Comparison of ENCODE assay signal across 25 mouse cellular contexts in the genomic region with DNA sequence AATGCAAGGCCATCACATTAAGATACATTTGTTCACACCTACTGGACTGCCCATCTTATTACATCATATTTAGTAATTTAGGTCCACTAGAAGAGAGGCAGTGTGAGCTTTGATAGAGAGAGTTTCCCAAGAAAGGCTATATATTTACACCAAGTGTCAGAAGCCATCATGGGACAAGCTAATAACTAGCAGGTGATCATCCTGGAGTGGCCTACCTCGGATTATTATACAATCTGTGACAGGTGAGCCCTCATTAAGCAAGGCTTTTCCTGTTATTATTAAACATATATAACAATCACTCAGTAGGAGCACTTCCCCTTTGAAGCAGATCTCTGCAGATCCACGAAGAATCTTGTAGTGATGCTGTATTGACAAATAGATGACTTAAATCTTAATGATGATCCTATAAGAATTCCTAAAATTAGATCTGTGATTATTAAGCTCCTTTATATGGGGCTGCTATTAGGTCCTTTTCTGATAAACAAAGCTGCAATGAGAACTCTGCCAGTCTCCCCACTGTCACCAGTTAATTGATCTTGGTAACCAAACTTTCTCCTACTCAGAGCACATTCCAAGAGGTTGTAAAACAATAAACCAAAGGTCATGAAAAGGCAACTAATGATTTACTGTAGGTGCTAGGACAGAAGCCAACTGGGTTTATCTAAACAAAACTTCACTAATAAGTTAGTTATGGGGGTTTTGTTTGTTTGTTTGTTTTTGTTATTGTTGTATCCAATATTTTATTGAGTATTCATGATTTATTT.
"Had no signal": no experiment of that assay in that cellular context is flagged by ENCODE, and none has a peak within 500 bp of the region (broad histone marks: within the 10 kb centered on the region; RNA-seq: fewer than 3 reads in every experiment).

No protein-coding gene starts in this region.

- ATAC-seq: hindbrain, postnatal 0 days had no signal

- H3K4me2 ChIP-seq: heart, embryonic 11.5 days; heart, embryonic 13.5 days; heart, embryonic 15.5 days; hindbrain, embryonic 13.5 days; hindbrain, embryonic 15.5 days; kidney, embryonic 15.5 days; limb, embryonic 12.5 days; liver, embryonic 13.5 days; liver, embryonic 15.5 days had no signal

- H3K27ac ChIP-seq: heart, adult 2 months; heart, embryonic 13.5 days; heart, embryonic 15.5 days; hindbrain, embryonic 13.5 days; hindbrain, embryonic 15.5 days; hindbrain, postnatal 0 days; kidney, embryonic 15.5 days; kidney, postnatal 0 days; layer of hippocampus, adult 2 months; left cerebral cortex, adult 2 months; limb, embryonic 10.5 days; limb, embryonic 12.5 days; liver, embryonic 13.5 days; liver, embryonic 15.5 days had no signal

- H3K9ac ChIP-seq: heart, embryonic 13.5 days; heart, embryonic 15.5 days; hindbrain, embryonic 13.5 days; hindbrain, embryonic 15.5 days; kidney, embryonic 15.5 days; limb, embryonic 12.5 days; liver, embryonic 13.5 days; liver, embryonic 15.5 days had no signal

- H3K27me3 ChIP-seq: heart, embryonic 13.5 days; heart, embryonic 15.5 days; hindbrain, embryonic 13.5 days; hindbrain, embryonic 15.5 days; kidney, embryonic 15.5 days; limb, embryonic 12.5 days; liver, embryonic 13.5 days; liver, embryonic 15.5 days had no signal

- DNase-seq: gastrocnemius, postnatal 14 days; gastrocnemius, postnatal 36 days; heart, adult 11 months; heart, adult 2 months; heart, postnatal 14 days; heart, postnatal 36 days; kidney, adult 18-20 months; kidney, adult 8-10 months; kidney, postnatal 14 days; kidney, postnatal 4 days; liver; liver, embryonic 13.5 days had no signal

- H3K9me3 ChIP-seq: heart, embryonic 13.5 days; heart, embryonic 15.5 days; hindbrain, embryonic 13.5 days; hindbrain, embryonic 15.5 days; kidney, embryonic 15.5 days; limb, embryonic 10.5 days; limb, embryonic 12.5 days; liver, embryonic 13.5 days; liver, embryonic 15.5 days had no signal

- H3K4me3 ChIP-seq: heart, adult 2 months; heart, embryonic 13.5 days; heart, embryonic 15.5 days; hindbrain, embryonic 13.5 days; hindbrain, embryonic 15.5 days; kidney, embryonic 15.5 days; layer of hippocampus, adult 2 months; left cerebral cortex, adult 2 months; limb, embryonic 10.5 days; limb, embryonic 12.5 days; liver, embryonic 13.5 days; liver, embryonic 15.5 days had no signal

- H3K4me1 ChIP-seq: heart, embryonic 13.5 days; heart, embryonic 15.5 days; hindbrain, embryonic 13.5 days; hindbrain, embryonic 15.5 days; kidney, embryonic 15.5 days; limb, embryonic 10.5 days; limb, embryonic 12.5 days; liver, embryonic 13.5 days; liver, embryonic 15.5 days had no signal

- H3K36me3 ChIP-seq: heart, embryonic 13.5 days; heart, embryonic 15.5 days; hindbrain, embryonic 13.5 days; hindbrain, embryonic 15.5 days; kidney, embryonic 15.5 days; limb, embryonic 10.5 days; limb, embryonic 12.5 days; liver, embryonic 13.5 days; liver, embryonic 15.5 days had no signal
